Mouse (Mus musculus) CH12.LX (cell line): ENCODE data around the gene Mgat2.

ENCODE experiments used
- CTCF ChIP-seq, 2 experiments: IDR thresholded peaks in 1 of 2; conservative IDR thresholded peaks in 1 of 2; 2 replicates each; pipeline ENCODE4 v1.5.1; 2011 to 2012; ENCODE audit warnings: low read depth in 2 of 2, low read length in 2 of 2, improper control_type of control experiment in 1 of 2, inconsistent platforms in 1 of 2, mild to moderate bottlenecking in 1 of 2, moderate library complexity in 1 of 2
- E2F4 ChIP-seq: IDR thresholded peaks from 2 replicates; pipeline ENCODE4 v1.6.1; 2011; ENCODE audit warnings: low read depth, low read length, improper control_type of control experiment; ENCODE audit not compliant: insufficient replicate concordance
- EP300 ChIP-seq: IDR thresholded peaks from 2 replicates; pipeline ENCODE4 v1.6.1; 2011; ENCODE audit warnings: low read length, improper control_type of control experiment
- JUND ChIP-seq: conservative IDR thresholded peaks from 2 replicates; pipeline ENCODE4 v1.6.1; 2011; ENCODE audit warnings: low read depth, low read length, improper control_type of control experiment
- MAFK ChIP-seq: IDR thresholded peaks from 2 replicates; pipeline ENCODE4 v1.6.1; 2011; ENCODE audit warnings: low read length, improper control_type of control experiment; ENCODE audit not compliant: insufficient replicate concordance
- MAX ChIP-seq: IDR thresholded peaks from 2 replicates; pipeline ENCODE4 v1.6.1; 2011; ENCODE audit warnings: low read length, improper control_type of control experiment
- MAZ ChIP-seq: IDR thresholded peaks from 2 replicates; pipeline ENCODE4 v1.6.1; 2012; ENCODE audit warnings: low read depth, mild to moderate bottlenecking, inconsistent platforms, low read length, improper control_type of control experiment, moderate library complexity
- MYC ChIP-seq: IDR thresholded peaks from 2 replicates; pipeline ENCODE4 v1.6.1; 2011; ENCODE audit warnings: low read depth, mild to moderate bottlenecking, improper control_type of control experiment, low read length
- POLR2A ChIP-seq: IDR thresholded peaks from 2 replicates; pipeline ENCODE4 v1.6.1; 2011; ENCODE audit warnings: low read depth, mild to moderate bottlenecking, improper control_type of control experiment, low read length
- TCF12 ChIP-seq: IDR thresholded peaks from 2 replicates; pipeline ENCODE4 v1.6.1; 2014; ENCODE audit warnings: low read depth, mild to moderate bottlenecking, inconsistent platforms, low read length, improper control_type of control experiment
- UBTF ChIP-seq: IDR thresholded peaks from 2 replicates; pipeline ENCODE4 v1.6.1; 2012; ENCODE audit warnings: low read depth, mild to moderate bottlenecking, inconsistent platforms, low read length, improper control_type of control experiment, moderate library complexity
- USF1 ChIP-seq: IDR thresholded peaks from 2 replicates; pipeline ENCODE4 v1.6.1; 2014; ENCODE audit warnings: low read depth, mild to moderate bottlenecking, inconsistent platforms, low read length, improper control_type of control experiment
- ZKSCAN1 ChIP-seq: IDR thresholded peaks from 2 replicates; pipeline ENCODE4 v1.6.1; 2012; ENCODE audit warnings: low read depth, inconsistent platforms, low read length, improper control_type of control experiment, borderline replicate concordance
- ZMIZ1 ChIP-seq: IDR thresholded peaks from 2 replicates; pipeline ENCODE4 v1.6.1; 2012; ENCODE audit warnings: low read depth, mild to moderate bottlenecking, inconsistent platforms, low read length, improper control_type of control experiment

DNA sequence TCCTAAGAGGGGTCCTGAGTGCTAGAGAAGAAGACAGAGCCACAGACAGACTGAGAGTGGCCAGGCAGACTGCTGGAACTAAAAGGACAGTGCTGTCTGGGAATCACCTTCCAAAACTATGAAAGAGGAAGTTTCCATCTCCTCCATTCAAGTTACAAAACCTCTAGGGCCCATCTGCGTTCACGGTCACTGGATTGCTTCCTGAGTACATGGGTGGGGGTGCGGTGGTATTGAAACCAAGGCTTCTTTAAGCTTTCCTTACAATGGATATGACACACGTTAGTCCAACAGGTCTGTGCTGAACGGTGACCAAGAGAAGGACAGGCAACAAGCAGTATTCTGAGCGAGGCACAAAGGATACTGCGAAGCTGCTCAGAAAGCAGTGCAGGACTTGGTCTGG, 30.4 kb downstream of the Mgat2 start:
- TF ChIP-seq UBTF, result no peak
- TF ChIP-seq EP300, result 0 out of 2 replicates have a peak, but pooled peaks have one; percentile 26
- no peak for TF ChIP-seq CTCF (conservative IDR thresholded peaks at IDR 0.05 in 1 of 2, IDR thresholded peaks at IDR 0.05 in 1 of 2; ENCODE audit: low read depth in 2 of 2, low read length in 2 of 2)
- TF ChIP-seq ZKSCAN1, result no peak
- TF ChIP-seq ZMIZ1, result no peak
- peak; percentile 41; the same call in 1 of the 2 replicates for TF ChIP-seq TCF12
- no peak for TF ChIP-seq E2F4
- no peak for TF ChIP-seq JUND
- TF ChIP-seq MAZ, result no peak
- TF ChIP-seq POLR2A, result no peak
- no peak for TF ChIP-seq USF1
- no peak for TF ChIP-seq MAX
- no peak for TF ChIP-seq MAFK
- no peak for TF ChIP-seq MYC
